Mouse (Mus musculus) ES-CJ7 (cell line): ENCODE data around the gene Megf11.
A peak's percentile ranks its signal among the peaks of the same experiment; 100 is the strongest.

ENCODE experiments used
- DNase-seq: peaks from one replicate; pipeline ENCODE4 v3.0.0; 2011; ENCODE audit warnings: low read depth, low spot score

The Megf11 gene

GRCm38 (mm10) chr9:64645462-64645861 is 260.0 kb downstream of the Megf11 start:
- no peak for DNase-seq

DNA sequence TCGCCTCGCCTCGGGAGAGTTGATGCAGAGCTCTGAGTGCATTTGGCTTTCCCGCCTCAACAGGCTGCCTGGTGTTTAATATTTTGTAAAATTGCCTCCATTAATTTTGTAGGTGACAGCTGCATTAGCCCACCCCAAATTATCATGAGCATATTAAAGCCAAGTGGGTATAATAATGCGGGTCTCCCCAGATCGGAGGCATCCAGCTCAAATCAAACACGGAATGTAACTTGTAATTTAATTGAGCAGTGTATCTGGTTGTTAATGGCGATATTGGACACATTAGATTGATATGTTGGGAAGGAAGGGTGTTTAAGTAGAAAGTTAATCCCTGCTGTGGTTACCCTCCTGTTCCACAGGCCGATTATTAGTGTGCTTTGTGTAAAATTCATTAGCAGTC is 264.0 kb downstream of the Megf11 start:
- DNase-seq, result no peak

DNA sequence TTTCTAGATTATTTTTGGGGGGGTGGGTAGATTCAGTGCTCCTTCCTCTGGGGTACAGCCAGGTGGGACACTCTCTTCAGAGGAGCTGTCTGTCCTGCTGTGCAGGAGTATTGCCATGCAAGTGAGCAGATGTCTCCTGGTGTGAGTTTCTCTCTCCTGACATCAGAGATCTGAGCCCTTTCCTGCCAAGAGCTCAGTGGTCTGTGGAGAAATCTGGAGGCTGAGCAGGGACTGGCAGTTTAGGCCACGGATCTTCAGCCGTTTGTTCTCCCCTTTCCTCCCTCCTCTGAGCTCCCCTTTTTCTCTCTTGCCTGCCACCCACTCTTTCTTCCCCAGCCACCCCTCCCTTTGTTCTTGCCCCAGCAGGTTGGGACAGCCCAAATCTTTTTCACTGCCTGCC is 264.5 kb downstream of the Megf11 start:
- no peak for DNase-seq

DNA sequence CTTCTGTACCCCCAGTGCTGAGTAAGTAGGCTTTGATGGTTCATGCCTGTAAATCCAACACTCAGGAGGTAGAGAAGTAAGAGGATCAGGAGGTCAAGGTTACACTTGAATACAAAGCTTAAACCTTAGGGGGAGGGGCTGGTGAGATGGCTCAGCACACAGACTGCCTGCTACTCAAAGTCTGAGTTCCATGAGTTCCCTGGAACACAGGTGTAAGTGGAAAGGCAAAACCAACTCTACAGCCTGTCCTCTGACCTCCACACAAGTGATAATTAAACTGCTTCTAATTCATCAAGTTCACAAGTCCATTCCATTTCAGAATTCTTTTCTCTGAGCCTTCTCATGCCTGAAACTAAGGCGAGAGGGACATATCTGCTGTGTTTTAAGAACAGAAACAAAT is 265.8 kb downstream of the Megf11 start:
- peak; percentile 33 for DNase-seq

DNA sequence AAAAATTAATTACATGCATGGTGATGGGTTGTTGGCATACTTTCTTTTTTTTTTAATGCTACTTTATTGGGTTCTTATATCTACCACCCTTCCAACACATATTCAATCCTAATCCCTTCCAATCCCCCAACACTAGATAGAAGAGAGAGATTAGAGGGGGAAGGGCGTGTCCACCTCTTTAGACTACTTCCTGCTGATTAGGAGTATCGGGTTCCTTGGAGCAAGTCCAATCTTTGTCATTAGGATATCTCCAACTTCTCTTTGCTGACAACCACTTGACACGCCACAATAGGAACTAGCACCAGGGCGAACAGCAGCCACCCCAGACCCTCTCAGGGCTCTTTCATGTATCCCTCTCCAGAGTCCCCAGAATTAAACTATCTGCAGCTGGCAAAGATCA is 266.3 kb downstream of the Megf11 start:
- DNase-seq, result no peak

- no peak for DNase-seq
These were observed 266.7 kb downstream of the Megf11 start for GRCm38 (mm10) chr9:64652138-64652537.

GRCm38 (mm10) chr9:64652841-64653361 is 267.5 kb downstream of the Megf11 start:
- DNase-seq, result peak; percentile 49

DNA sequence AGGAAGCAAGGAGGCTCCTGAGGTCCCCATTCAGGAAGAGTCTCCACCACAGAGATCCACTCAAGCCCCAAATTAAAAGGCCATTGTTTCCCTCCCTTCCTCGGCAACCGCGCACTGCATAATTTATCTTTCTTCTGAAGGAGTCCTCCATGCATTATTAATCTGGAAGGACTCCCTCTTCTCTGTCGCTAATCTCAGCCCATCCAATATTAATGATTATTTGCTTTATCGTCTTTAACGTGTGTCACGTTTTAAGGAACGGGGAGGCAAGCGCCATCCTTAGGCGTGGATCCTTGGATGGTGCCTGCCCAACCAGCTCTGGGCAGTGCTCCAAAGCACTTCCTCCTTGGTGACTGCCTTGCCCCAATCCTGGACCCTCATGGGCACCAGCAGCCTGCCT is 269.3 kb downstream of the Megf11 start:
- no peak for DNase-seq

- DNase-seq, result no peak
These were observed 271.2 kb downstream of the Megf11 start for GRCm38 (mm10) chr9:64656613-64657012.

DNA sequence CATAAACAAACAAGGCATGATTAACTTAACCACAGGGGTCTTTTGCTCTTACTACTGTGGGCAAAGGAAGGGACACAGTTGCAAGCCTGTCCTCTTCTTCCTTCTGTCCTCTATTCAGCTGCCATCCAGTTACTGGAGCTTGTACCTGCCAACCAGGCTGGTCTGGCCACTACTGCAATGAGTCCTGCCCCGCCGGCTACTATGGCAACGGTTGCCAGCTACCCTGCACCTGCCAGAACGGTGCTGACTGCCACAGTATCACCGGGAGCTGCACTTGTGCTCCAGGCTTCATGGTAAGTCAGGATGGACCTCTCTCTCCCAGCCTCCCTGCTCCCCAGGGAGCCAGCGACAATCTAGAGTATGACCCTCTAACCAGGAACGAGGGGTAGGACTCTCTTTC is 274.8 kb downstream of the Megf11 start:
- DNase-seq, result no peak

- DNase-seq, result no peak
These were observed 279.2 kb downstream of the Megf11 start for GRCm38 (mm10) chr9:64664612-64665011.

DNA sequence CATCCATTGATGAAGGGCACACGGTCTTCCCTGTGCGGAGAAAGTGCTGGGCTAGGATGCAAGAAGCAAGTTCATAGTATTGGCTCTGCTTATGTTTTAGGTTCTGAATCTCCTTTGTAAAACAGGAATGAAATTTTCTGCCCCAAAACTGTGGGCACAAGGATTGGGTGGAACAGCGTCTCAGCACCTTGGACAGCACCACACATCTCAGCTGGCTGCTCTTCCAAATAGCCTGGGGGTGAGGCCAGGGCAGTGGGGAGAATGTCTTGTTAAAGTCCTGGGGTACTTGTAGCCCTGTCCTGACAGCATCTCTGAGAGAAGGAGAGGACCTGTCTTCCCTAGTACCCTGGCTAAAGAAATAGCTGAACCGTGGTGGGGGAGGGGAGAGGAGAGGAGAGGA is 281.1 kb downstream of the Megf11 start:
- DNase-seq, result peak; percentile 58

DNA sequence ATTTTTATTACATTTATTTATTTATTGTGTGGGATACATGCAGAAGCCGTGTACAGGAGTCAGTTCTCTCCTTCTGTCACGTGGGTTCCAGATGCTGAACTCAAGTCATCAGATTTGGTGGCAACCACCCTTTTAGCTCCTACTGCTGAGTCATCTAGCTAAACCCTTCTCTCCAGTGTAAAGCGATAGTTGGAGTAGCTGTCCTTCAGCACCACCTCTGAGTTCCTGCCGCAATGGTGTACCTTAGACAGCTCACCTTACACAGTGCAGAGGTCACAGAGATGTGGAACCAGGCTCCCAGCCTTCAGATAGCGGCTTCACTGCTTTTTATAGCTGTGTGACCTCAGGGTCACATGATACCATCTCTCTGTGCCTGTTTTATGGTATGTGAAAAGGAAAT is 282.1 kb downstream of the Megf11 start:
- peak; percentile 90 for DNase-seq

GRCm38 (mm10) chr9:64668001-64668400 is 282.6 kb downstream of the Megf11 start:
- DNase-seq, result peak; percentile 78

DNA sequence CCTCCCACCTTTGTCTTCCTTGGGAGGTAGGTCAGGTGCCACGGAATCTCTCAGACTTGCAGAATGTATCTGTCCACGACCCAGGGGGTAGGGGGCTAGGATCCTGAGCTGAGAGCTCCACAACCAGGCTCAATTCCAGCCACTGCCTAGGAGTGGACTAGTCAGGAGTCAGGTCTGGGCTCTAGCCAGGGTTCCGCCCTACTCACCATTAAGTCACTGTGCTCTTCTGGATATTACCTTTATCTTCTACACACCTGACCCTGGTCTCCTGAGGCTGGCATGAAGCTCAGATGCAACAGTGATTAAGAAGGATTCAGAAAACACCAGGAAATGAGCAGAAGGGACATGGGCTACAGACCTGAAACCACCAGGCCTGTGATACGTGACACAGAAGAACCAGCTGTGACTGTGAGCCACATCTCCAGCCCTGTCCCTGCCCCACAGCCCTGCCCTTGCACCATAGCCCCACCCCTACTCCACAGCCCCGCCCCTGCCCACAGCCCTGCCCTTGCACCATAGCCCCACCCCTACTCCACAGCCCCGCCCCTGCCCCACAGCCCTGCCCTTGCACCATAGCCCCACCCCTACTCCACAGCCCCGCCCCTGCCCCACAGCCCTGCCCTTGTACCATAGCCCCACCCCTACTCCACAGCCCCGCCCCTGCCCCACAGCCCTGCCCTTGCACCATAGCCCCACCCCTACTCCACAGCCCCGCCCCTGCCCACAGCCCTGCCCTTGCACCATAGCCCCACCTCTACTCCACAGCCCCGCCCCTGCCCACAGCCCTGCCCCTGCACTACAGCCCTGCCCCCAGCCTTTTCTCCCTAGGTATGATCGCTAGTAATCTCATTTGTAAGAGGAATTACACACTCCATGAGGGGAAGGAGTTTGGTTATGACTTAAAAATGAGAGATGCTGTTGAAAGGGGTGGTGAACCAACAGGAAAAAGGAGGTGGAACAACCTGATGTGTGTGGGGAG is 286.2 kb downstream of the Megf11 start:
- DNase-seq, result peak; percentile 56

GRCm38 (mm10) chr9:64687122-64688014 is 301.9 kb downstream of the Megf11 start:
- no peak for DNase-seq

DNA sequence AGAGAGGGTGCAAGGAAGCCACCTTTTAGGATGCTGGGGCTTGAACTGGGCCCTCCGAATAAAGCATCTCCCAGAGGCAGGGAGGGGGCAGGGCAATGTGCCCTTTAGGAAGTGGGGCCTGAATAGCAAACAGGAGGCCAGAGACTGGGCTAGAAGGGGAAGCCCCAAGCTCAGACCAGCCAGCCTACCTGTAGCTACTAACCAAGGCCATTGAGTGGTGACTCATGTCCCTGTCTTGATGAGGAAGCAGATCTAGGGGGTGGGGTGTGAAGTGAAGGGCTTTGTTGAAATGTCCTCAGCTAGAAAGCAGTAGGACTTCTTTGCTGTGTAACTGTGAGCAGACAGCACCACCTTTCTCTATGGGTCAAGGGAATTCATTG is 302.6 kb downstream of the Megf11 start:
- DNase-seq, result no peak

- no peak for DNase-seq
These were observed 305.3 kb downstream of the Megf11 start for GRCm38 (mm10) chr9:64690771-64691170.

DNA sequence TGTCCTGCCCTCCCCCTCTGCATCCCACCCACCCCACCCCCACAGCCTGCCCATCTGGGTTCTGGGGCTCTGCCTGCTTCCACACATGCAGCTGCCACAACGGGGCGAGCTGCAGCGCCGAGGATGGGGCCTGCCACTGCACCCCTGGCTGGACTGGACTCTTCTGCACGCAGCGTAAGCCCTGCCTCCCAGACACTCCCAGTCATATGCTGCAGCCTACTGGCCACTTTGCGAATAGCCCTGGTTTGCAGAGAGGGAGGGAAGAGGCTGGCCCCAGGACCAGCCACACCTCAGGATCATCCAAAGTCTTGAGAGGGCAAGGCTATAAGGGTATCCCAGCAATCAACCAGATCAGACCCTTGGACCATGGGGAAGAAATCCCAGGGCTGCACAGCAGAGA is 305.8 kb downstream of the Megf11 start:
- DNase-seq, result peak; percentile 37

DNA sequence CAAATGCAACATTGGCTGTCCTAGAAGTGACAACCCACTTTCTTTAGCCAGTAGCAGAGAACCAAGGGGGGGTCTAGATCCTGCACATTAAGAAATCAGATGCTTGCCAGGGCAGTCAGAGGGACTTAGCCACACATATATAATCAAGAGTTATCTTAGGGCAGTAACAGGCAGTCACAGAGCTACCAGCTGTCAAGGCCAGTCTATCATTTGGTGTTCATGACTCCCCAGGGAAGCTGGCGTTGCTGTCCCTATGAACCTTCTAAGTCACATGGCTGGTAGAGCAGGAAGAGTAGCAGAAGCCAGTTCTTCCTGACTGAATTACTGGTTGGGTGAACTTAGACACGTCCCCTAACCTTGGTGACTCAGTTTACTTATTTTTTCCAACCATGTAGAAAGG is 307.7 kb downstream of the Megf11 start:
- DNase-seq, result no peak

DNA sequence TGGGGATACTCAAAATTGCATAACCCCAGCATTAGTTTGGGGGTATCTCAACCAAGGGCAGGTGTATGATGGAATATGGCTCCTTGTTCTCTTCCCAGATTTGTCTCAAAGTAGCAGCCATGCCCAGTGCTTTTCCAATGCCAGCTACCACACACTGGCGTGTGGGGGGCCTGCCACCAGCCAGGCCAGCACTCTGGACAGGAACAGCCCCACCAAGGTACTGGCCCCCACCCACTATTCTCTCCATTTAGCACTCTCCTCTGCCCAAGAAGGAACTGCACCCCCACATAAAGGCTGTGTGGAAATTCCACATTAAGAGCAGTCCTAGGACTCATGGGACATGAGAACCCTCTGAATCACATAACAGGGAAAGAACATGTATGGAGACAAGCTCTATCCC is 309.8 kb downstream of the Megf11 start:
- no peak for DNase-seq

DNA sequence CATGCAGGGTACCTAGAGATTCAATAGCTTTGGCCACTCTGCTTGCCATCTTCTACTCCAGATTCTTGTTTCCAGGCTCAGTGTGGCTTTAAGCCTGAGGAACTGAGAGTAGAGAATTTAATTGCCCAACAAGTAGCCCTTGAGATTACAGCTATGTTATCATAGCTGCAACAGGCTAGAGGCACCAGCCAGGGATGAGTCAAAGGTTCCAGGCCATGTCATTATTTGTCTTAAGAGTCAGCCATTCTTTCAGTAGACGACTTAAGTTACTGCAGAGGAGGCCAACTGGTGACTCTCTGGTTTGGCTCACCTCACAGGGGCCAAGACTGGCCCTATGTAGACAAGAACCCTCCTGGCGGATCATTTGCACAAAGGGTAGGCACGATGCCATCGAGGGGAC is 311.0 kb downstream of the Megf11 start:
- DNase-seq, result no peak
